Mouse (Mus musculus): ENCODE measurements around the gene Cnrip1.

Cnrip1 gene

DNA sequence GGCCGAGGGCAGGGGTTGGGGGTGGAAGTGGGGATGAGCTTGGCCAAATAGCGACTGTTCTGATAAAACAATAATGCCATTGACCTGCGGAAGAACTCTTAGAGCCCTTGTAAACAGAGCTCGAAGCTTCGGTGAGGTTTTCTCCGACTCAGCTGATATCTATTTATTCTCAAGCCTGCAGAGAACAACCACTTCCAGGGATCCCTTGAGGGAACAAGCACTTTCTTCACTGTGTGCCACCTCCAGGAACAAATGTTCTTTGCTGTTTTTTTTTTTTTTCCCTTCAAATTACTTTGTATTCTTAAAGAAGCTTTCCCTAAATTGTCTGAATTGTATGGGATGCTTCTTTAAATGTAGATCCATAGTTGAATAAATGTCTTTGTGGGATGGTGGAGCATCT lies 56.0 kb downstream of the Cnrip1 start:
- no peak for DNase-seq (ENCODE audit: low read depth, low spot score)

DNA sequence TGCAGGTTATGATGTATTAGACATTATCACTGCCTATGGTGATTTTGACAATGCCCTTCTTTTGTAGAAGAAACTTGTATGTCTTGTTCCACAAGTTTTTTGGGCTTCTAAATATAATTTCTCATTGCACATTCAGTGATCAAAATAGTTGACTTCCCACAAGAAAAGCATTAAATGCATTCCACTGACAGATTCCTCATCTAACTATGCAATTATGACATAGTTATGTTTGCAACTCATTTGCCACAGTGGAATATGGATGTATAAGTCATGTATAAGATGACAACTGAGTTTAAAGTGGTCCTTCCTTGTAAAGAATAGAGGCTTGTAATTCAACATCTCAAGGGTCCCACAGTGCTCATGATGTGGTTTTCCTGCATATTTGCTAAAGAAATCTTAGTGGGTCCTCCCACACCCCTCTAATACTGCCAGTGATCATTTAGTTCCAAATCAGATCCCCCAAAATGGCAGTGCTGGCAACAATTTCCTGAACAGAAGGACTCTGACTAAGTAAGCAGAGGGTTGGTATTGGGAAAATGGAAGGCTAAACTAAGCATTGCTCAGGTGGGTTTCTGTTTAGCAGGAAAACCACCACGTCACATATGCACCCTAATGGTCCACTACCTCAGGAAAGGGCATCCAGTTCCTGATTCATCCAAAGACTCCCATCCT lies 61.2 kb downstream of the Cnrip1 start:
- DNase-seq (ENCODE audit: low read depth, low spot score) = no peak

DNA sequence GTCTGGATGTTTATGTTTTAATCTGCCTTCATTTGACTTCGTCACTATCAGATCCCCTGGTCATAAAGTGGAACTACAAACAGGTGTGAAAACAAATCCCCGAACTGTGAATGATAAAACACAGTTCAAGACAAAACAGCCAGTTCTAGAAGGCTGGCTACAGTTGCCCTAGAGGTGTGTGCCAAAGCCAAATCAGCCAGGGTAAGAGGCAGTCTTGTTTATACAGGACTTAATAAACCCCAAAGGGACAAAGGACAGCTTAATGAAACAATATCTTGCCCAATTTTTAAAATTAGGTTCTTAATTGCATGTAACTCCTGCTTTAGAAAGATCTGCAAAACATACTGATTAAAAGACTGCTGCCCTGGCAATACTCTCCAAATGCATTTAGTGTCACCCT lies 75.0 kb downstream of the Cnrip1 start:
- no peak for DNase-seq (ENCODE audit: low read depth, low spot score)
